Mouse (Mus musculus) kidney, postnatal 4 days (tissue): ENCODE measurements around the gene Pfn1.

Experiments used
- DNase-seq, 2 experiments: peaks; one replicate each; pipeline ENCODE4 v3.0.0; 2021; ENCODE audit warnings: mixed read lengths in 2 of 2

The Pfn1 gene

DNA sequence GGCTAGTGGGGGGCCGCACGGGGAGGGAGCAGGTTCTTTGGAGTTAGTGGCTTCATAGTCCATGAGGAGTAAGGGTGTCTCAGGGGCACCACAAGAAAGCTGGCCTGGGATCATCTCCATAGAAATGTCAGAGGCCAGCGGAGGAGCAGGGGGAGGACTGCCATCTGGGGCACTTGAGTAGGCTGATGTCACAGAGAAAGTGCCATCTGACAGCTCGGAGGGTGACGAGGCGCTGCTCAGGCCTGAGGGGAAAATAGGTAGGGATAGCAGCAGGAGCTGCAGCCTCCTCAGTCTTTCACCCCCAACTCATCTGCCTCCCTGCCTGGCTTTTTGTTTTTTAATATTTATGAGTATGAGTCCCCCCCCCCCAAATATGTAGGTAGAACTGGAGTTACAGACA, 19.6 kb upstream of the Pfn1 start:
- DNase-seq: no peak

DNA sequence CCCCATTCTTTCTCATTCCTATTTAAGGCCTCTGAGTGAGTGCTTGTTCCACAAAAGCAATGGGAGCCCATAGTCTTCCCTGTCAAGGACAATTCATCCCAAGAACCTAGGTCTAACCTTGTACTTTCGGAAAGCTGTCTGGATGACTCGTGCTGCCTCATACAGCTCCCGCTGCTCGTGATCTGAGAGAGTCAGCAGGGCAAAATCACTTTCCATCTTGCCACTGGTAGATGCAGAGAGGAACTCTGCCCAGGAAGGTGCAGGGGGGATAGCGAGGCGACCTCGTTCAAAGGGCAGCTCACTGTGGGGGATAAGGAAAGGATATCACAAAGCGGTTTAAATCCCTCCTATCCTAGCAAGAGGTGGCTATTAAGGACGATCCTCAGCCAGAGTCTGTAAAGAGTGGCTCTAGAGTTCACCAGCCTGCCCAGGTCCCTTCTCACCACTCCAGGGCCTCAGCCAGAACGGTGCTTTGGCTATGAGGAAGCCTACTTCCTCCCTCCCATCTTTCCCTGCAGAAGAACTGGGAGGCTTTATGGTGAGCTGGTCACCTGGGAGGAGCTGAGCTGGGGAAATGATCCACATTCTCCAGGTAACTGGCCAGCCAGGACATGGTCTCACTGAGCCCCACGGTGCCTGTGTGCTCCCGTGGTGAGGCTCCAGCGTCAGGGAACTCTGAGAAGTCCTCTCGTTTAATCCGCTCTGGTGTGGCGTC, 17.0 kb upstream of the Pfn1 start:
- DNase-seq: no peak

DNA sequence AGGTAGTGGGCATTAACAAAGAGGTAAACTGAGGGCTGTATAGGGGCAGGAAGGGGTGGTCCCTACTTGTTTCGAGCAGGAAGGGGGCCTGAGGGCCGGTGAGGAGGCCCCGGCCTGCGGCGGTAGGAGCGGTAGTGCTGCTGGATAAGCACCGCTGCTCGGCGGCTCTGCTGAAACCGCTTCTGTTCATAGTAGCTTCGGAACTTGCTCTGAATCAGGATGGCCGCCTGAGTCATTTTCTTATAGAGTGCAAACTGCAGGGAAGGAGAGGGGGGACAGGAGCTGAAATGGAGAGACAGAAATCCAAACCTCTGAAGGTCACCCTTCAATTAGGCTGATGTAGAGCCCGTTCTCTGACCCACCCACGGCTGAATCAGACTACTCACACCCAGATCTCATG, 16.0 kb upstream of the Pfn1 start:
- peak; percentile 31 to 54 for DNase-seq

DNA sequence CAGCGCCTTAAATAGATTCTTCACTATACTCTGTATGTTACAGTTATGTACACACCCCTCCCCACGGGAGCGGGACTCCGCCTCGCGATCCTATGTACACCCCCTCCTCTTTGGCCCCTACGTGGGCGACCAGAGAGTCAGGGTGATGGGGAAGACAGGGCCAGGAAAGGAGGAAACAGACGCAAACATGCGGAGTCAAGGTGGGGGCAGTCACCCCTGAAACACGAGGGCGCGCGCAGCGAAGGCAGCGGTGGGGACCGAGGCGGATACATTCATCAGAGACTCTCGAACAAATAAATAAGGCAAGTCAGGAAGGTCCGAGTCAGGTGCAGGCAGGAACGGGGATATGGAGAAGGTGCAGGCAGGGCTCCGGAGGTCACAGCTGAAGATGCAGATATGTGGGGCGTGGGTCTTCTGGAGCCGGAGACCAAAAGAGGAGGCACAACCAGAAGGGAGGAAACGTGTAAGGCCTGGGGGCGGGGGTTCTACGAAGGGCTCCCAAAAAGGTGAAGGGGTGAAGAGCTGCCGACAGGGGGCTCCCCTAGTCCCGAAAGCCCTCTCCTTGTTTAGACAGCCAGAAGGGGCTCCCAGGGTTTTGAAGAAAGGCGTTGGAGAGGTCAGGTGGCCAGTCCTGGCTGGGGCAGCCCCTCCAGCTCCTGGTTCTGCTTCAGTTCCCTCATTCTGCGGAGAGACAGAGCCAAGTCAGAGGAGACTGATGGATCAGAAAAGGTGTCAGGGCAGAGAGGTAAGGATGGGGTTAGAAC, 15.3 kb upstream of the Pfn1 start:
- DNase-seq: peak; percentile 84 to 89

DNA sequence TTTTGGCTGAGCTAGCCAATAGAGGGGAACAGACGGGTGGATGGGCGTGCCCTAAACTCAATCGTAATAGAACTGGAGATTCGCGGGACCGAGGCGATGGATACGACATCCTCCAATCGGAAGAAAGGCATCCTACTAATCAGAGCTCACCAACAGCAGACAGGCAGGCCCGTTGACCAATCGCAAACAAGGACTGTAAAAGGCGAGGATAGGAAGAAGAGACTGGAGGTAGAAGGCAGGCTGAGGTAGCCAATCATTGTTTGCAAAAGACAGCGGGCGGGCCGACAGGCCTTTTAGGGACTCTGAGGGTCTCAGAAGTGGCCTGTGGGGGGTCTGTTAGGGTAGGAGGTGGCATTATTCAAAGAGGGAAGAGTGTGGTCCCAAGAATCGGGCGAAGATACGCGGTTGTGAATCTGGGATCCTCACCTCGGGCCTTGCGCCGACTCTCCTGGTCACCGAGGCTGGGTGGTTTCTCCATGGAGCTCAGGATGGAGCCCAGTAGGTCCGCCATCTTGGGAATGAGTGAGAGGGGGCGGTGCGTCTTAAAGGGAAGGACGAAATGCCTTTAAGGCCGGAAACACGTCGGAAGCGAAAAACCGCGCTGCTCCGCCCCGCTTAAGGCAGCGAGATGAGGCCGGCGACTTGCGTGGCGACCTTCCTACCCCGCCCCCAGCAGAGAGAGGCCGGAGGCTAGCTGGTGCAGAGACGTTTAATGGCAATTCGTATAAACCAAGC, 14.5 kb upstream of the Pfn1 start, which contains the start of gene Spag7:
Gene Spag7 (minus strand): TSS at position 646 of the 735 bp plus-strand sequence.
- DNase-seq: peak; percentile 97 to 99

DNA sequence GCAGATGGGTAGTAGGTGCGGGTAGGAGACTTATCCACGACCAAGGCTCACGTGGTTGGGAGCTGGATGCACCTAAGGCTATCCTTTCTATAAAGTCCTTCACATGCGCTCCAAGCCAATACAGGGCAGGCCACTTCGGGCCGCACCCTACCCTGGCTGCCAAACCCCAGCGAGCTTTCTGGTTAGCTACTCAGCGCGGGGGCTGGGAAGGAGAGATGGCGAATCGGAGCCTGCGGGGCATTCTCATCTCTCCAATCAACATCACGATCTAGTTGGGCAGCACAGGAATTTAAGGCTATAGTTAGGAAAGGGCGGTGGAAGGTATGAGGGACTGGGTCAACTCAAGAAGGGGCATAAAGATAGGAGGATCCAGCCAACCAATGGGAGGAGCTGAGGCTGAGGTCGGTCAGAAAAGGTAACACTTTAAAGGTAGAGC, 13.9 kb upstream of the Pfn1 start:
- peak; percentile 79 to 88 for DNase-seq

DNA sequence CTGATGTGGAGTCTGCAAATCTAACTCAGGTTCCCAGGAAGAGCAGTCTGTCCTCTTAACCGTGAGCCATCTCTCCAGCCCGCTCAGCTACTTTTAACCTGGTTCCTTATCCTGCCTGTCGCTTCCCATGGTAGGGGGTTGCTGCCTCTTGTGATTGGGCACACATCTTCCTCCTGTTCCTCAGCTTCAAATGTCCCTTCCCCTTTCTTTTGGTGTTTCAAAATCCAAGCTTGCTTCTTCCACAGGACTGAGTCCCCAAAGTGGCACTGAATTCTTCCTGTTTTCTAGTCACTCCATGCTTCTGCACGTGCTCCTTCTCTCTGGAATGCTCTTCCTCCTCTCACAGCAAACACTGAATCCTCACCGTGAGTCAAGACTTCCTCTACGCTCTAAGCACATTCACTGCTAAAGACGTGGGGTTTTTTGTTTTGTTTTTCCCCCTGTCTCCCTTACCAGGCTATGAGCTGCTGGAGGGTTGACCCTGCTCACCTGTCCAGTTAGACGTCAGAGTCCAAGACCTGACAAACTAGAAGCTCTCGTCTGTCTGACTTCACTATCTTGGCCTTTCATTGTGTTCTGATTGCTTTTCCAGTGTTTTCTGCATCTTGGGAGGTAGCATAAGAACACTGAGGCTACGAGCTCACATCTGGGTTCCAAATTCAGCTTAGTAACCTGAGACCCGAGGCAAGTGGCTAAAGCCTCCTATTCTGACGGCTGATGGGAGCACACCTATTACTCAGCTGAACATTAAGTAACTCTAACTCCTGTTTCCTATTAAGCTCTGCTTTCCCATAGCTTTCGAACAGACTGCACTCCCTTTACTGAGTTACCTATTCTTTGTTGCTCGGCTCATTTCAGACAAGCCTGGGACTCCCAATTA, 13.1 kb upstream of the Pfn1 start:
- no peak for DNase-seq

DNA sequence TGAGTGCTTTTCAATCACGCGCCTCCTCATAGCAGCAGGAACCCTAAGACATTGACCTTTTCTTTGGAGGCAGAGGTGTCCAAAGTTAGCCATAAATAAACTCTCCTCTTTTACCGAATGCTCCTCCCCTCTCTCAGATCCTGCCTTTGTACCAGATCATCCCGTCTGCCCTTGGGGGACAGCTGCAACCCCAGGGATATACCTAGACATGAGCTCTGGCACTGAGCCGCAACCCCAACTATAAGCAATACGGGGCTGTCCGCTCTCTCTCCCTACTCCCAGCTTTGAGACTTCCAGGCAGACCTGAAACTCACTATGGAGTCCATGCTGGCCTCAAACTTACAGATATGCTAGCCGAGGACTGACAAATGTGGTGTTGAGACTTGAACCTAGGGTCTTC, 12.2 kb upstream of the Pfn1 start:
- DNase-seq: no peak

DNA sequence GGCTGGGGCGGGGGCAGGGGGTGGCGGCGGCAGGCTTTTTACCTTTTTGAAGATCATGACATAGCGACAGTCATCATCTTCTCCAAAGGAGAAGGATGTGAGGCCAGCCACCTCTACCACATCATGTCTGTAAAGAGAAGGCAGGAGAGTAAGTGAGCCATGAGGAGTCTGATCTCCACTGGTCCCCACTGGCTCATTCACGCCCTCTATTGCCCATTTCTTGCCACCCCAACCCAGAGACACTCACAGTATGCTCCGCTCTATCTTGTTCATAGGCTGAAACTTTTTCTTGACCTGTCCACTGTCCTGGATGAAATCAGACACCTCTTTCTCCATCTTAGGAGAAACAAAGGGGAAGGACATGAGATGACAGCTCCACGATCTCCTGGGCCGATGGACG, 10.3 kb upstream of the Pfn1 start:
- DNase-seq: no peak

DNA sequence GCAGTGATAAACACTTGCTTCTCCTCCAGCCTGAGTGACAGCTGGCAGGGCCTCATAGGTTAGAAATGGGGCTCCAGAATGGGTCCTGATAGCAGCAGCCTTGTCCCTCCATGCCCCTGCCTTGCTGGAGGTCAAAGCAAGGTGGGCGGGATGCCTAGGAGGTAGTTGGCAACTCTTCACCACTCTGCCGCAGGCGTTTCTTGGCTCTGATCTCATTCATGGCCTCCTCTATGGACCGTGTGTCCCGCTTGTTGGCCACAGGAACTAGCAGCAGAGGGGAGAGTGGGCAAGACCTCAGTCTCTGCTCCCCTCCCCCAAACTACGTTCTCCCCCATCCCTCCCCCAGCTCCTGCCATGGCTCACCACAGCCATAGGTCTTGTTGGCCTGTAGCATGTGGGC, 9.5 kb upstream of the Pfn1 start:
- DNase-seq: no peak

DNA sequence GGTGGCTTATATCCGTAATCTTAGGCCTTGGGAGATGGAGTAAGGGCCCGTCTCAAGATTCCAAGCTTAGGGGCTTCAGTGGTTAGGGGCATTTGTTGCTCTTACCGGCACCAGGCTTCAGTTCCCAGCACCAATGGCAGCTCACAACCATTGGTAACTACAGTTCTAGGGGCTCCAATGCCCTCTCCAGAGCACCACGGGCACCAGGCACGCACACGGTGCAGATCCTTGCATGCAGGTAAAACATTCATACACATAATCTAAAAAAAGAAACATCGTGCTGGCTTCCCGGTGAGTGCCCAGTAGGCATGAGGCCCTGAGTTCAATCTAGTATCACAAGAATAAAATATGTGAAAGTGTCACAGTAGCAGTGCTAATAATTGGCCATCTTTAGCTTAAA, 8.7 kb upstream of the Pfn1 start:
- DNase-seq: no peak

DNA sequence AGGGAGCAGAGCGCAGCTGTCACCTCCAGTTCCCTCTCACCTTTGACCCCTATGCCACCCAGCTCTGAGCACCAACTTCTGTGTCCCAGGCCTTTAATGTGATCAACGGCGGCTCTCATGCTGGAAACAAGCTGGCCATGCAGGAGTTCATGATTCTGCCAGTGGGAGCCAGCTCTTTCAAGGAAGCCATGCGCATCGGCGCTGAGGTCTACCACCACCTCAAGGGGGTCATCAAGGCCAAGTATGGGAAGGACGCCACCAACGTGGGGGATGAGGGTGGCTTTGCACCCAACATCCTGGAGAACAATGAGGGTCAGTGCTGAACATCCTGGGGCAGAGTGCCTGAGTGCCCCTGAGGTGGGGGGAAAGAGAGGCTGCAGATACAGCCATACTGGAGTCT, 6.1 kb upstream of the Pfn1 start:
- DNase-seq: no peak

DNA sequence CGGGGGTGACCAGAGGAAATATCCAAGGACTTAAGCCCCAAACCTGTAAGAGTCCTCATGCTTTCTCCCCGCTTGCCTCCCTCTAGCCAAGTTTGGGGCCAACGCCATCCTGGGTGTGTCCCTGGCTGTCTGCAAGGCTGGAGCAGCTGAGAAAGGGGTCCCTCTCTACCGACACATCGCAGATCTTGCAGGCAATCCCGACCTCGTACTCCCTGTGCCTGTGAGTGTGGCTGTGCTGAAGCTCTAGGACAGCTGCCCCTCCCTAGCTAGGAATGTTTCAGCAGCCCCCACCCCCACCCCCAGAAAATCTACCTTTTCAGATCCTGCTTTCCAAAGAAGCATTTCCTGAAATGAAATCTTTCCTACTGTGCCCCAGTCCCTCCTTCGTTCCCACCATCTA, 4.5 kb upstream of the Pfn1 start:
- no peak for DNase-seq

DNA sequence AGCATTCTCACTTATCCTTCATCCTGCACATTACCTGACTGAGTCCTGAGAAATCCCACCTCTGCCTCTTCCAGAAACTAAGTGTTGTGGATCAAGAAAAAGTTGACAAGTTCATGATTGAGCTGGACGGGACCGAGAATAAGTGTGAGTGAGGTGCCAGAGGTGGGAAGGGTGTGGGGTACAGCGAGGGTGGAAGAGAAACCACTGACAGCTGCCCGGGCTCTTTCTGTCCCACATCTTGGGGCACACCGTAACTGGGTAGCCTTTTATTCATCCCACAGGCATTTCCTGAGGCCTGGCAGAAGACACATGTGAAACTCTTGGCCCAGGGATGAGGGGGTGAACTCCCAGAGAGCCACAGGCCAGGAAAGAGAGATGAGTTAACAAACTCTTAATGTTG, 4.1 kb upstream of the Pfn1 start:
- no peak for DNase-seq

DNA sequence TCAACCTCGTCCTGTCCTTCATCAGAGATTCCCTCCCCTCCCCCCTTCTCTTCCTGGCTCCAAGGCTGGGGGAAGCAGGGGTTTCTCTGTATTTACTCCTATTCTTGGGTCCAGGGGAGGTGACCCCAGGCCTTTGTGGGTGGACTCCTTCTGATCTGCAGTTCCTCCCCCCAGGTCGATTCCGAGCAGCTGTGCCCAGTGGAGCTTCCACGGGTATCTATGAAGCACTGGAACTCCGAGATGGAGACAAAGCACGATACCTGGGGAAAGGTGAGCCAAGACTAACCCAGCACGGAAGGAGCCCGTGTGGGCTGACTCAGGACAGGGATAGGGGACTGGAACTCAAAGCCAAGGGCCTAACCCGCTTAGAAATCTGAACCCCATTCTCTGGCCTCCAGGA, 3.5 kb upstream of the Pfn1 start:
- DNase-seq: no peak

DNA sequence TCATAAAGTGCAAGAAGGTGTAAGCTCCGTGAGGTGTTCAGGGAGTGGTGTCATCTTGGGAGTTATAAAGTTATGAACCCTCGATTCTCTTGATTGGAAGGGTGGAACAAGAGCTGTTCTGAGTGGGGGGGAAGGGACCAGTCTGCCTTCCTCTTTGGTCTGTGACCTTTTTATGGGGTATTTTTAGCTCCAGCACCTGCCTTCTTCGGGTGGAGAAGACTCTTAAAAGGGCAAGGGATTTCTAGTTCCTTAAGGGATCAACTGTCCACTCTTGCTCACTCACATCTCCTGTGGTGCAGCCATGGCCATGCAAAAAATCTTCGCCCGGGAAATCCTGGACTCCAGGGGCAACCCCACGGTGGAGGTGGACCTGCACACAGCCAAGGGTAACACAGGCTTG, 3.1 kb upstream of the Pfn1 start:
- no peak for DNase-seq

DNA sequence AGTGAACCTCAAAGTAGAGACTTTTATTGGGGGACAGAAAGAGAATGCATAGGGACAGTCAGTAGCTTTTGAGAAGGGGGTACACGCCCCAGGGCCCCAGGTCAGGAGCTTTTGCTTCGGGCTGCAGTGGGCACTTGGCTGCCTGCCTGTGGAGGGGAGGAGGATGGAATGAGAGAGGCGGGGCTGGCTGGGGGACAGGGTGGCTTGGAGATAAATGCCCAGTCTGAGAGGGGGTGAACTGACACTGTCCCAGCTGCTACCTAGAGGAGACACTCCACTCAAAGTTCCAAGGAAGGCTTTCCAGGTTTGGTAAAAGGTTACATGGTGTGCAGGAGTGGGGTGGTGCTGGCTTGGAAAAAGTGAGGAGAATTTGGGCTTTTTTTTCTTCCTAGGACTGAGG, 2.5 kb upstream of the Pfn1 start, which contains the start of gene Eno3:
Gene Eno3 (plus strand): TSS at position 239 of the 400 bp plus-strand sequence.
- peak; percentile 50 to 52 for DNase-seq

DNA sequence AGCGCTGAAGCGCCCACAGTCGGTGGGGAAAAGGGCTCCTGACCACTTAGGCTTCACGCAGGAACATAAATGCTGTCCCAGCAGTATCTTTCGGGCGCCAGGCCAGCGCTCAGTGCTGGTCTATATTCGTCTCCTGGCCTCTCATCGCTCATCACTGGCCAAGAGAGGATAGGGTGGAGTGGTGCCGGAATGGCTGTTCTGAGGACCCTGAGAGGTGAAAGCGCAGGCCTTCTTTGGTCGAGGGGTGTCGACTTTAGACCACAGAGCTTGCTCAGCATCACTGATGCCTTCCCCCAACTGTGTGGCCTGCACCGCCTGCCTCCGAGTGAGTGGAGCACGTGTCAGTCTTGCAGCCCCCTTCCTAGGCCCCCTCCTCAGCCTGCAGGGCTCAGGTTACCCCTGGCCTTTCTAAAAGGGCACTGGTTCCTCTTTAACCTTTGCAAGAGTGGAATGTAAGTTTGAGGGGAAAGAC, 2.0 kb upstream of the Pfn1 start:
- peak; percentile 56 to 72 for DNase-seq

DNA sequence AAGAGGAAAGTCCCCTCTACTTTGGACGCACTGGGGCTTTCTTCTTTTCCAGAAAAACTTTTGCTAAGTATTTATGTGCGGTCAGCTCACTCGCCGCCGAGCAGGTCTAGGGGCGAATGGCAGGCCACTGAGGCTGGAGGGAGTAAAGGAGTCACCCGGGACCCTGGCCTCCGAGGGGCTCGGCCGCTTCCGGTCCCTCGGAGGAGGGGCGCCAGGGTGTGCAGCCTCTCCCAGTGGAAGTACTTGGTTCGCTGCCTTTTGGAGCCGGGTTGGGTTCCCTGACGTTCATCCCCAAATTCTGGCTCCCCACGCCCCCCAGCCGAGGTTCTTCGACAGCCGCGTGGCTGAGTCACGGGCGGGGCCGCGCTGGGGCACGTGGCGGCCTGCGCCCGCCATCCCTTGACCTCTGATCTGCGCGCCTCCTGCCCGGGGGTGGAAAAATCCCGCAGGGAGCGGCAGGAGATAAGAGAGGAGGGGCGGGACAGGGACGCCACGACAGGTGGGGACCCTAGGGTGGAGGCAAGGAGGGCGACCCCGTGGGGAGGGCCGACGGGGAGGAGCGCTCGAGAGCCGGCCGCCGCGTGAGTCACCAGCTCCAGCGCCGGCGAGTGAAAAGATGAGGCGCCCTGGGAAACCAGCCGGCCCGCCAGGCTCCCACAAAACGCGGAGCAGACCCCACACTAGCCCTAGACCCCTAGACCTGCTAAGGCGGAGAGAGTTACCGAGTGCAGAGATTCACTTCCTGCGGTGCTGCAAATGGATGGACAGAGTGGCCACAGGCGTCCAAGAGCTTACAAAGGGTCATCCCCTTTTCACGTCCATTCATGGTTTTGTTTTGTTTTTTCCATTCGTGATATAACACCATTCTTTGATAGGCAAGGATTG, 1.4 kb upstream of the Pfn1 start:
- peak; percentile 70 to 81 for DNase-seq

DNA sequence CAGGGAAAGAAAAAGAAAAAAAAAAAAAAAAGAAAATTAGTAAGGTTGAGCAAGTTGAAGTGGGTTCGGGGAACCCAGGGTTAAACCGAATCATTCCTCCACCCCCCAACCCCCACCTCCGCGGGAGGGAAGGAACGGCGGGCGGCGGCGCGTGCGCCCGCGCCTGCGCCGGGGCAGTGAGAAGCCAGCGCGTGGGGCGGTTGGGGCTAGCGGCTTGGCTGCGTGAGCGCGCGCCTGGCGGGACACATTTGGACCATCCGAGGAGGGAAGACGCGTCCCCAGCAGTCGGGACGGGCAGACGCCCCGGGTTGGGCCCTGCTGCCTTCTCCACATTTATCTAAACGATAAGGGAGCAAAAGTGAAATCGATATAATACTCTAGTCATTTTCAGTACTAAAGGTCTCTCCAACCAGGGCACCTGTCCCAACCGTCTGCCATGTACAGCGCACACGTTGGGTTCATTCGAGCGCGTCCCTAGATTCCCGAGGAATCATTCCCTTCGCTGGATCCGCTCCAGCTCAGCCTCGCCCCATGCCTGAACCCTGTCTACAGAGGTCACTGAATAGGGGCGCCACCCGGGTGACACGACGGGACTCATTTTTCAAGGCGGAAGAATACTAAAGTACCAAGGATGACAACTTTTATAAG, 603 bp upstream of the Pfn1 start:
- DNase-seq: peak; percentile 89 to 93
